Mouse (Mus musculus) ES-E14 (cell line): ENCODE measurements around the gene Flywch1. TPM values are rescaled to one million over a fixed set of nuclear protein-coding genes. Genes with fewer than 3 reads are reported as not detected.

Experiments
- DNase-seq: peaks from one replicate; pipeline ENCODE4 v3.0.0-alpha.2; 2013; ENCODE audit warnings: low read depth, low spot score
- H3K27ac ChIP-seq: 2 replicates; pipeline ENCODE4 v1.5.1; 2012; ENCODE audit warnings: low read depth, mild to moderate bottlenecking, low read length, moderate library complexity, mixed read lengths; ENCODE audit not compliant: poor library complexity, insufficient read depth, severe bottlenecking
- H3K36me3 ChIP-seq: 2 replicates; pipeline ENCODE4 v1.6.1; 2012; ENCODE audit warnings: mild to moderate bottlenecking, low read length, moderate library complexity, mixed read lengths; ENCODE audit not compliant: control insufficient read depth, poor library complexity, insufficient read depth, severe bottlenecking
- H3K4me1 ChIP-seq, 2 experiments: fragments of 150-350 bp in 1 of 2; sonication (generic) in 1 of 2; 2 replicates each; pipeline ENCODE4 v1.6.1; 2012; ENCODE audit warnings: low read length in 2 of 2, mild to moderate bottlenecking in 1 of 2, mixed read lengths in 1 of 2; ENCODE audit not compliant: control insufficient read depth in 2 of 2, insufficient read depth in 2 of 2, poor library complexity in 1 of 2
- H3K4me3 ChIP-seq, 2 experiments: fragments of 150-350 bp in 1 of 2; sonication (generic) in 1 of 2; 2 replicates each; pipeline ENCODE4 v1.5.1; 2012; ENCODE audit warnings: low read length in 2 of 2, low read depth in 1 of 2, mild to moderate bottlenecking in 1 of 2, mixed read lengths in 1 of 2; ENCODE audit not compliant: insufficient read depth in 1 of 2, poor library complexity in 1 of 2, severe bottlenecking in 1 of 2
- H3K9ac ChIP-seq: 2 replicates; pipeline ENCODE4 v1.6.1; 2012; ENCODE audit warnings: low read depth, mild to moderate bottlenecking, low read length, mixed read lengths; ENCODE audit not compliant: poor library complexity, insufficient read depth, severe bottlenecking
- H3K9me3 ChIP-seq: fragments of 150-350 bp; sonication (generic); 2 replicates; pipeline ENCODE4 v1.6.1; 2012; ENCODE audit warnings: low read depth, mild to moderate bottlenecking, low read length; ENCODE audit not compliant: control insufficient read depth, insufficient read depth
- CHD2 ChIP-seq: IDR thresholded peaks from 2 replicates; pipeline ENCODE4 v1.6.1; 2014; ENCODE audit warnings: mild to moderate bottlenecking, low read depth, low read length, inconsistent platforms
- HCFC1 ChIP-seq: IDR thresholded peaks from 2 replicates; pipeline ENCODE4 v1.6.1; 2012; ENCODE audit warnings: low read length, inconsistent platforms, borderline replicate concordance; ENCODE audit not compliant: insufficient read depth
- MAFK ChIP-seq: IDR thresholded peaks from 2 replicates; pipeline ENCODE4 v1.6.1; 2014; ENCODE audit warnings: mild to moderate bottlenecking, low read depth, low read length, inconsistent platforms; ENCODE audit not compliant: insufficient read depth
- ZC3H11A ChIP-seq: IDR thresholded peaks from 2 replicates; pipeline ENCODE4 v1.6.1; 2012; ENCODE audit warnings: low read depth, mild to moderate bottlenecking, inconsistent platforms, low read length, borderline replicate concordance
- ZNF384 ChIP-seq: IDR thresholded peaks from 2 replicates; pipeline ENCODE4 v1.6.1; 2012; ENCODE audit warnings: low read depth, low read length, inconsistent platforms
- in situ Hi-C, 2 experiments: fragments of 600-800 bp; cut with MboI; formaldehyde crosslinking; loops; one replicate each; pipeline ENCODE4 v1.15.1; 2025; ENCODE audit warnings: low sequenced_read_pairs in 2 of 2, inconsistent platforms in 1 of 2; ENCODE audit not compliant: unreplicated experiment in 2 of 2
- total RNA-seq: library from RNA; depleted of rRNA; stranded (reverse); fragments of 300-350 nt; gene quantifications from 2 replicates; pipeline ENCODE4 v1.2.3, GENCODE M21; 2012

The Flywch1 gene
- total RNA-seq, 1 experiment = 35.1 TPM

- Histone ChIP-seq H3K27ac (no peak overlapping the region), H3K4me1 (peaks cover 0 to 17% of the 10 kb centered on the region in 2 experiments; a peak in 1 of 4 replicates), H3K9me3 (no peaks in the 10 kb centered on the region), H3K36me3 (peaks cover 10% of the 10 kb centered on the region; the same call in 1 of the 2 replicates), H3K9ac (no peak overlapping the region), H3K4me3 (no peak overlapping the region)
- DNase-seq = peak; percentile 90
- in situ Hi-C loops = no loop called here
- TF ChIP-seq ZNF384 (no peak), MAFK (no peak)
Measured at GRCm38 (mm10) chr17:23748631-23749391, 22.6 kb downstream of the Flywch1 start.

GRCm38 (mm10) chr17:23748026-23748425 is 23.4 kb downstream of the Flywch1 start:
- in situ Hi-C loops = no loop called here

GRCm38 (mm10) chr17:23747471-23747870 is 23.9 kb downstream of the Flywch1 start:
- no peaks in the 10 kb centered on the region for H3K9me3 ChIP-seq
- H3K9ac ChIP-seq = no peak overlapping the region
- no peak overlapping the region for H3K4me3 ChIP-seq
- no peaks in the 10 kb centered on the region; the same call in 1 of the 2 replicates for H3K36me3 ChIP-seq
- in situ Hi-C loops = no loop called here
- DNase-seq = no peak
- peaks cover 0 to 18% of the 10 kb centered on the region in 2 experiments; a peak in 1 of 4 replicates for H3K4me1 ChIP-seq
- H3K27ac ChIP-seq = no peak overlapping the region
- TF ChIP-seq CHD2 (no peak), HCFC1 (no peak), ZC3H11A (no peak), ZNF384 (no peak), MAFK (no peak)

More at GRCm38 (mm10) chr17:23748026-23748425, 23.4 kb downstream of the Flywch1 start:
- TF ChIP-seq HCFC1 (no peak), ZNF384 (no peak), MAFK (no peak), ZC3H11A (no peak)
- Histone ChIP-seq H3K4me1 (peaks cover 0 to 17% of the 10 kb centered on the region in 2 experiments; a peak in 1 of 4 replicates), H3K36me3 (peaks cover 5% of the 10 kb centered on the region; the same call in 1 of the 2 replicates), H3K4me3 (no peak overlapping the region), H3K27ac (no peak overlapping the region), H3K9ac (no peak overlapping the region), H3K9me3 (no peaks in the 10 kb centered on the region)
- no peak for DNase-seq

- Histone ChIP-seq H3K27ac (no peak overlapping the region), H3K9me3 (no peaks in the 10 kb centered on the region), H3K4me3 (no peak overlapping the region), H3K4me1 (peaks cover 0 to 20% of the 10 kb centered on the region in 2 experiments; a peak in 1 of 4 replicates), H3K9ac (no peak overlapping the region), H3K36me3 (no peaks in the 10 kb centered on the region; the same call in 1 of the 2 replicates)
- DNase-seq = no peak
- in situ Hi-C loops = no loop called here
- TF ChIP-seq CHD2 (no peak), MAFK (no peak), ZNF384 (no peak), ZC3H11A (no peak), HCFC1 (no peak)
Measured at GRCm38 (mm10) chr17:23746767-23747166, 24.6 kb downstream of the Flywch1 start.
